Mouse (Mus musculus) ovary, postnatal 14 days (tissue): ENCODE measurements at regions not wholly inside any gene's neighbourhood (a gene's known extent, or its start where the extent isn't known, plus 50 kb on each side); places are given as distances from the start of the nearest gene placed in this dataset.

Source experiments
- DNase-seq: peaks from one replicate; pipeline ENCODE4 v3.0.0; 2022; ENCODE audit warnings: low spot score

- no peak for DNase-seq
Observed at GRCm38 (mm10) chr12:27499276-27499675, 156.9 kb upstream of the Sox11 start.

- DNase-seq, result no peak
Observed at GRCm38 (mm10) chr12:27496826-27497557, 154.6 kb upstream of the Sox11 start.

GRCm38 (mm10) chr12:27492270-27492669, 149.9 kb upstream of the Sox11 start:
- no peak for DNase-seq

GRCm38 (mm10) chr12:27481230-27481629, 138.9 kb upstream of the Sox11 start:
- no peak for DNase-seq

GRCm38 (mm10) chr12:27479601-27480001, 137.2 kb upstream of the Sox11 start:
- DNase-seq, result no peak

GRCm38 (mm10) chr12:27474631-27475030, 132.3 kb upstream of the Sox11 start:
- no peak for DNase-seq

GRCm38 (mm10) chr12:27471557-27471956, 129.2 kb upstream of the Sox11 start:
- DNase-seq, result no peak

- no peak for DNase-seq
Observed at GRCm38 (mm10) chr12:27470346-27470745, 128.0 kb upstream of the Sox11 start.

- DNase-seq, result no peak
Observed at GRCm38 (mm10) chr12:27468782-27469181, 126.4 kb upstream of the Sox11 start.

GRCm38 (mm10) chr12:27468141-27468540, 125.8 kb upstream of the Sox11 start:
- DNase-seq, result no peak

- no peak for DNase-seq
Observed at GRCm38 (mm10) chr12:27465499-27466150, 123.3 kb upstream of the Sox11 start.

- DNase-seq, result no peak
Observed at GRCm38 (mm10) chr12:27458674-27459073, 116.3 kb upstream of the Sox11 start.

- DNase-seq, result no peak
Observed at GRCm38 (mm10) chr12:27437661-27438345, 95.4 kb upstream of the Sox11 start.

- DNase-seq, result no peak
Observed at GRCm38 (mm10) chr12:27431338-27431737, 89.0 kb upstream of the Sox11 start.

GRCm38 (mm10) chr12:27417387-27418009, 75.1 kb upstream of the Sox11 start:
- no peak for DNase-seq

GRCm38 (mm10) chr12:27410555-27410954, 68.2 kb upstream of the Sox11 start:
- DNase-seq, result no peak

GRCm38 (mm10) chr12:27408440-27408839, 66.1 kb upstream of the Sox11 start:
- no peak for DNase-seq

- DNase-seq, result no peak
Observed at GRCm38 (mm10) chr12:27399392-27399791, 57.0 kb upstream of the Sox11 start.
